Mouse (Mus musculus): ENCODE data around the gene Rpl32.

DNA sequence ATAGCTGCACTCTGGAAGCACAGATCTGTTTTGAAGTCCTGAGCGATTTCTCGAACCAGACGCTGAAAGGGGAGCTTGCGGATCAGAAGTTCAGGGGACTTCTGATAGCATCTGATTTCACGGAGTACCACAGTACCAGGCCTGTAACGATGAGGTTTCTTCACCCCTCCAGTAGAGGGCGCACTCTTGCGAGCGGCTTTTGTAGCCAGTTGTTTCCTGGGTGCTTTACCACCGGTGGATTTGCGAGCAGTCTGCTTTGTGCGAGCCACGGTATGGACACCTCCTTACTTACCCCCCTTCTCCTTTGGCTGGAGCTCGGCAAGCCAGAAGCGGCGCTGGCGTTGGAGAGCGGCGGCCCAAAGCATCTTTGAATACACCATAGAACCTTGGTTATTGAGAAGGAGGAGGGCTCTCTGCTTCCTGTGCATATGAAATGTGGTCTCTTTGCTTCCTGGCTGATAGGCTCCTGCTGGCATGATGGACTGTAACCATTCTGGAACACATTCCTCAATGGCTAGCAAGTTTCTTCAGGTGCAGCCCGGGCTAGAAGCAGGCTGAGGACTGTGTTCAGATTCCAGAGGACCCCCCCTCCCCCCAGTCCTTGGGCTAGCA, 38.4 kb downstream of the Rpl32 start:
- TF ChIP-seq CTCF (IDR thresholded peaks at IDR 0.05; ENCODE audit: low read depth) (peak; percentile 48), EP300 (IDR thresholded peaks at IDR 0.05; ENCODE audit: low read depth) (no peak)

All from liver, postnatal 0 days (tissue).